Mouse (Mus musculus) splenic B cell, adult 2 months (primary cell): ENCODE data around the gene Tspan15.

ENCODE experiments used
- DNase-seq: peaks from one replicate; pipeline ENCODE4 v3.0.0-alpha.2; 2011; ENCODE audit warnings: low read depth, low spot score
- H3K27me3 ChIP-seq: 2 replicates; pipeline ENCODE4 v1.6.1; 2012; ENCODE audit warnings: mild to moderate bottlenecking, low read length, moderate library complexity, mixed read lengths; ENCODE audit not compliant: control insufficient read depth, poor library complexity, insufficient read depth, severe bottlenecking
- H3K36me3 ChIP-seq: 2 replicates; pipeline ENCODE4 v1.6.1; 2012; ENCODE audit warnings: mild to moderate bottlenecking, low read length, moderate library complexity, mixed read lengths; ENCODE audit not compliant: control insufficient read depth, poor library complexity, insufficient read depth, severe bottlenecking

Tspan15 gene

GRCm38 (mm10) chr10:62145957-62146356, 85.1 kb downstream of the Tspan15 start:
- DNase-seq, result no peak
- no peaks in the 10 kb centered on the region for H3K27me3 ChIP-seq
- H3K36me3 ChIP-seq, result no peaks in the 10 kb centered on the region

DNA sequence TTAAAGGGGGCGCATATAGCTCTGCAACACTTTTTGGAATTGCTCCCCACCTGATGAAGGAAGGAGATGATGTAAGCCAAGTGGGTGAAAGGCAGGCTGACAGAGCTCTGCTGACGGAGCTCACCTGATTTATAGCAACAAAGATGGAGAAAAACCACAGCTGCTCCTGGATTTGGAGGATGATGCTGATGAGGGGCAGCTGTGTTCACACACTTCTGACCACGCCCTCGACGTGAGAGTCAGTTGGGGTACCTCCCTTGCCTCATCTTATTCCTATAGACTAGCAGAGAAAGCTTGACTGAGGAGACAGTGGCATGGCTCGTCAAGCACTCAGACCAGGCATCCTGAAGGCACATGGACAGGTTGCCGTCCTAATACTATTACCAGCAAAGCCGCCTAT, 87.2 kb downstream of the Tspan15 start, which contains the start of gene Fam241b:
Gene Fam241b, minus strand, starts transcription at position 101 of the 400 bp plus-strand sequence.
- Histone ChIP-seq H3K36me3 (no peaks in the 10 kb centered on the region), H3K27me3 (no peaks in the 10 kb centered on the region)
- no peak for DNase-seq

DNA sequence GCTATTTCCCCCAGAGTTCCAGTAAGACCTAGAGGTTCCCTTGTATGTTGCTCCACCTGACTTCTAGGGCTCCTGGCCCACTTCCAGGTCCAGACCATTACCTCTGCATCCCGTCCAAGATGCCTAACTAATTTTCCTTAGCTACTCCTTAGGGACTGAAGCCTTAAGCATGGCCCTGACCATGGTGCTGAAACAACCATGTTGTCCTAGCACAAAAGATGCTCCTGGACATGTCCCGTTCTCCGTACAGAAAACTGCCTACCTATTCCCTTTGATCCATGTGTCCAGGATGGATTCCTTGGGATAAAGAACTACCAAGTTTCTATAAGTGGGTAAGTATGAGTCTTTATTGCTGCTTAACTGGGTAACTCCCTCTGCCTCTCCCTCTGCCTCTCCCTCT, 93.0 kb downstream of the Tspan15 start:
- DNase-seq, result no peak
- Histone ChIP-seq H3K36me3 (no peaks in the 10 kb centered on the region), H3K27me3 (no peaks in the 10 kb centered on the region)

DNA sequence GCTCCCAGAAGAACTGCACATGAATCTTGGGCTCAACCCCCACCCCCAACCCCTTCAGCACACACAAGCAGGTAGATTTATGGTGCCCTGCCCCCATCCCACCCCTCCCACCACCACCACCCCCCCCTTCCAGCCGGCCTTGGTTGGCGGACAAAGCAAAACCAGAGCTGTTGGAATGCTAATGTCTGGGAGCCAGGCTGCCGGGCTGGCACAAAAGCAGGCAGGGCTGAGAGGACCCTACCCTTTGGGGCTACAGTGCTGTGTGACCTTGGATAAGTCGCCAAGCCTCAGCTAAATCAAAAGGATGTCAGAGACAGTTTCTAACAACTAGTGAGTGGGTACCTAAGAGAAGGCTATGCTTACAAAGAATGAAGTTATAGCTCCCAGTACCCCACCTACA, 93.9 kb downstream of the Tspan15 start:
- no peak for DNase-seq
- Histone ChIP-seq H3K36me3 (no peaks in the 10 kb centered on the region), H3K27me3 (no peaks in the 10 kb centered on the region)

GRCm38 (mm10) chr10:62135696-62136470, 95.2 kb downstream of the Tspan15 start:
- DNase-seq, result no peak
- Histone ChIP-seq H3K27me3 (no peaks in the 10 kb centered on the region), H3K36me3 (no peaks in the 10 kb centered on the region)
